In genomic region chr2:113236993-113237392, GRCm38 (mm10) we compare ENCODE assay signal across 21 mouse cellular contexts. TPM values are rescaled to one million over a fixed set of nuclear protein-coding genes. Genes with fewer than 3 reads are reported as not detected.
DNase-seq lines count a peak whose midpoint lies in the region; ATAC-seq and TF ChIP-seq lines count a peak whose summit lies in the region.
"Had no signal": no experiment of that assay in that cellular context is flagged by ENCODE, and none has a peak within 500 bp of the region (broad histone marks: within the 10 kb centered on the region; RNA-seq: fewer than 3 reads in every experiment).

No protein-coding gene starts in this region.

- H3K27ac ChIP-seq in forebrain, embryonic 14.5 days (ENCODE audit: low read depth, low read length) = no peak overlapping the region
- H3K27ac ChIP-seq in forebrain, embryonic 11.5 days (ENCODE audit: low read depth, low read length) = no peak overlapping the region
- H3K27ac ChIP-seq in forebrain, embryonic 16.5 days (ENCODE audit: low read length) = 0 out of 2 replicates have a peak overlapping the region, but pooled peaks have one; percentile 39
- H3K27ac ChIP-seq: embryonic facial prominence, embryonic 10.5 days; embryonic facial prominence, embryonic 12.5 days had no signal

- ATAC-seq in forebrain, embryonic 14.5 days = peak; percentile 75
- ATAC-seq in forebrain, embryonic 11.5 days (replicated peaks; ENCODE audit: low FRiP score) = no peak
- peak; percentile 83 for ATAC-seq in forebrain, embryonic 16.5 days

- H3K4me1 ChIP-seq in forebrain, embryonic 14.5 days (ENCODE audit: control insufficient read depth, insufficient read depth, low read length) = no peaks in the 10 kb centered on the region
- H3K4me1 ChIP-seq in forebrain, embryonic 11.5 days (replicated peaks; ENCODE audit: control insufficient read depth, insufficient read depth, low read length) = no peaks in the 10 kb centered on the region
- no peaks in the 10 kb centered on the region for H3K4me1 ChIP-seq in forebrain, embryonic 16.5 days (replicated peaks; ENCODE audit: control insufficient read depth, insufficient read depth, low read length)
- H3K4me1 ChIP-seq: embryonic facial prominence, embryonic 10.5 days; embryonic facial prominence, embryonic 12.5 days had no signal

- no peaks in the 10 kb centered on the region for H3K9me3 ChIP-seq in forebrain, embryonic 14.5 days (replicated peaks; ENCODE audit: control insufficient read depth, low read length)
- H3K9me3 ChIP-seq in forebrain, embryonic 11.5 days (ENCODE audit: control insufficient read depth, low read length) = no peaks in the 10 kb centered on the region
- H3K9me3 ChIP-seq in forebrain, embryonic 16.5 days (ENCODE audit: control insufficient read depth, low read length) = no peaks in the 10 kb centered on the region
- H3K9me3 ChIP-seq: embryonic facial prominence, embryonic 10.5 days; embryonic facial prominence, embryonic 12.5 days had no signal

- TF ChIP-seq POLR2A in brain, embryonic 14.5 days (IDR thresholded peaks at IDR 0.05; ENCODE audit: borderline replicate concordance, extremely low read depth, insufficient read depth, insufficient read length, poor library complexity, severe bottlenecking) = no peak

- no peak overlapping the region for H3K4me3 ChIP-seq in forebrain, embryonic 14.5 days (ENCODE audit: low read depth, low read length)
- no peak overlapping the region for H3K4me3 ChIP-seq in forebrain, embryonic 11.5 days (ENCODE audit: low read depth, low read length)
- no peak overlapping the region for H3K4me3 ChIP-seq in forebrain, embryonic 16.5 days (replicated peaks; ENCODE audit: low read length)
- H3K4me3 ChIP-seq: embryonic facial prominence, embryonic 10.5 days; embryonic facial prominence, embryonic 12.5 days had no signal

- H3K4me2 ChIP-seq in forebrain, embryonic 14.5 days (ENCODE audit: low read length) = no peak overlapping the region
- H3K4me2 ChIP-seq in forebrain, embryonic 11.5 days (ENCODE audit: low read depth, low read length, severe bottlenecking) = no peak overlapping the region
- H3K4me2 ChIP-seq in forebrain, embryonic 16.5 days (ENCODE audit: low read length) = no peak overlapping the region
- H3K4me2 ChIP-seq: embryonic facial prominence, embryonic 12.5 days had no signal

- peak; percentile 63 for DNase-seq in forebrain, embryonic 14.5 days (ENCODE audit: low spot score)
- DNase-seq in forebrain, embryonic 11.5 days (ENCODE audit: low spot score) = no peak
- peak; percentile 71 for DNase-seq in brain, embryonic 14.5 days (ENCODE audit: low read depth)
- no peak for DNase-seq in kidney, postnatal 14 days
- DNase-seq in left cerebral cortex, adult 18-20 months (ENCODE audit: low spot score in 2 of 2) = no peak
- DNase-seq: adrenal gland, adult 2 months; adrenal gland, postnatal 10 days; adrenal gland, postnatal 25 days; cerebellum, adult 11-12 months; cerebellum, adult 2 months; cerebellum, adult 9-10 months; cerebellum, postnatal 10 days; cerebellum, postnatal 25 days had no signal

- H3K27me3 ChIP-seq in forebrain, embryonic 14.5 days (replicated peaks; ENCODE audit: control insufficient read depth, insufficient read depth, low read length) = no peaks in the 10 kb centered on the region
- H3K27me3 ChIP-seq in forebrain, embryonic 11.5 days (ENCODE audit: control insufficient read depth, insufficient read depth, low read length) = no peaks in the 10 kb centered on the region
- no peaks in the 10 kb centered on the region for H3K27me3 ChIP-seq in forebrain, embryonic 16.5 days (replicated peaks; ENCODE audit: control insufficient read depth, insufficient read depth, low read length)
- H3K27me3 ChIP-seq: embryonic facial prominence, embryonic 12.5 days had no signal

- no peak overlapping the region for H3K9ac ChIP-seq in forebrain, embryonic 14.5 days (ENCODE audit: low read length)
- H3K9ac ChIP-seq in forebrain, embryonic 11.5 days (ENCODE audit: low read length) = no peak overlapping the region
- H3K9ac ChIP-seq in forebrain, embryonic 16.5 days (replicated peaks; ENCODE audit: low read depth, low read length) = no peak overlapping the region
- H3K9ac ChIP-seq: embryonic facial prominence, embryonic 12.5 days had no signal

- WGBS in forebrain, embryonic 14.5 days = 53% methylated on average over 1 of the region's 1 CpGs
- 72% methylated on average over 1 of the region's 1 CpGs for WGBS in forebrain, embryonic 11.5 days
- 44% methylated on average over 1 of the region's 1 CpGs for whole genome bisulfite sequencing in forebrain, embryonic 16.5 days

- no peak for TF ChIP-seq CTCF in brain, embryonic 14.5 days (IDR thresholded peaks at IDR 0.05; ENCODE audit: borderline replicate concordance, extremely low read depth, insufficient read depth, insufficient read length)

- H3K36me3 ChIP-seq in forebrain, embryonic 14.5 days (ENCODE audit: control insufficient read depth, insufficient read depth, low read length) = no peaks in the 10 kb centered on the region
- no peaks in the 10 kb centered on the region for H3K36me3 ChIP-seq in forebrain, embryonic 11.5 days (ENCODE audit: control insufficient read depth, insufficient read depth, low read length)
- no peaks in the 10 kb centered on the region for H3K36me3 ChIP-seq in forebrain, embryonic 16.5 days (ENCODE audit: control insufficient read depth, insufficient read depth)
- H3K36me3 ChIP-seq: embryonic facial prominence, embryonic 10.5 days; embryonic facial prominence, embryonic 12.5 days had no signal

RNA-seq across cellular contexts. Expression of gene Ryr3, which starts 20.1 kb away (rescaled TPM):
- 2.3 and 5.0 TPM in 2 replicates for polyA plus RNA-seq in forebrain, embryonic 14.5 days (2014; fragmentation: Nextera tagmentation; extraction: Ambion mirVana)
- 0.91 and 1.4 TPM in 2 replicates for polyA plus RNA-seq in forebrain, embryonic 11.5 days (2014; fragmentation: Nextera tagmentation; extraction: Ambion mirVana)
- polyA plus RNA-seq in brain, embryonic 14.5 days (2012; rRNA removed) = 12.1 and 12.4 TPM in 2 replicates
- 6.3 and 9.9 TPM in 2 replicates for polyA plus RNA-seq in forebrain, embryonic 16.5 days (2015; fragmentation: Nextera tagmentation; extraction: Ambion mirVana)
- 10 to 100 TPM; 20.5 to 28.8 TPM for total RNA-seq in left cerebral cortex, adult 18-20 months (2021)
- total RNA-seq: MEL had no signal

RNA-seq across cellular contexts. Expression of gene Tmco5b, which starts 48.5 kb away (rescaled TPM):
- polyA plus RNA-seq in forebrain, embryonic 14.5 days (2014; fragmentation: Nextera tagmentation; extraction: Ambion mirVana) = not detected in 2 replicates
- not detected in 2 replicates for polyA plus RNA-seq in forebrain, embryonic 11.5 days (2014; fragmentation: Nextera tagmentation; extraction: Ambion mirVana)
- polyA plus RNA-seq in brain, embryonic 14.5 days (2012; rRNA removed) = not detected in 2 replicates
- not detected in 2 replicates for polyA plus RNA-seq in forebrain, embryonic 16.5 days (2015; fragmentation: Nextera tagmentation; extraction: Ambion mirVana)
- not detected for total RNA-seq in left cerebral cortex, adult 18-20 months (2021)
- total RNA-seq: adrenal gland, adult 2 months; adrenal gland, postnatal 10 days; adrenal gland, postnatal 25 days; adrenal gland, postnatal 4 days; ES-E14; MEL had no signal
- polyA plus RNA-seq: adrenal gland, adult 2 months; C2C12; embryonic facial prominence, embryonic 12.5 days; embryonic facial prominence, embryonic 14.5 days had no signal

Comparison
In these comparisons a context has a peak if more than half of its experiments do, and no peak if none do; other contexts are left out.
1. DNase-seq: peak in forebrain, embryonic 14.5 days (single experiment) and brain, embryonic 14.5 days (single experiment); none in forebrain, embryonic 11.5 days (single experiment), kidney, postnatal 14 days (single experiment) and left cerebral cortex, adult 18-20 months (0 of 2).